Mouse (Mus musculus) CH12.LX (cell line): ENCODE results near the gene Mtif2. TPM values are rescaled to one million over a fixed set of nuclear protein-coding genes. Genes with fewer than 3 reads are reported as not detected.
"Not testable (repeated sequence)": the region's sequence is repeated elsewhere in the genome, so short reads cannot be mapped to it uniquely, and the experiment has no call there.

Experiments
- DNase-seq: peaks from one replicate; pipeline ENCODE4 v3.0.0-alpha.2; 2013; ENCODE audit errors: extremely low read depth
- H3K27ac ChIP-seq: 2 replicates; pipeline ENCODE4 v1.5.1; 2012; ENCODE audit warnings: low read depth, mild to moderate bottlenecking, control low read depth, moderate library complexity; ENCODE audit not compliant: insufficient read depth
- H3K27me3 ChIP-seq: replicated peaks from 2 replicates; pipeline ENCODE3; 2012; ENCODE audit warnings: inconsistent platforms
- H3K36me3 ChIP-seq, 2 experiments: replicated peaks in 1 of 2; 2 replicates each; pipeline versions ENCODE3 to v1.6.1; 2012; ENCODE audit warnings: inconsistent platforms in 1 of 2, low read length in 1 of 2, mild to moderate bottlenecking in 1 of 2, mixed read lengths in 1 of 2, moderate library complexity in 1 of 2; ENCODE audit not compliant: control insufficient read depth in 1 of 2, insufficient read depth in 1 of 2
- H3K4me1 ChIP-seq, 2 experiments: 2 replicates each; pipeline ENCODE4 v1.6.1; 2012; ENCODE audit warnings: inconsistent platforms in 1 of 2, moderate library complexity in 1 of 2; ENCODE audit not compliant: insufficient read depth in 2 of 2, control insufficient read depth in 1 of 2
- H3K4me2 ChIP-seq: 2 replicates; pipeline ENCODE4 v1.6.1; 2012; ENCODE audit warnings: low read depth, mild to moderate bottlenecking, control low read depth; ENCODE audit not compliant: poor library complexity, insufficient read depth, severe bottlenecking
- H3K4me3 ChIP-seq, 3 experiments: fragments of 150-350 bp in 1 of 3; sonication (generic) in 1 of 3; replicated peaks in 1 of 3; 2 replicates each; pipeline versions ENCODE3 to v1.5.1; 2011 to 2012; ENCODE audit warnings: low read depth in 2 of 3, low read length in 2 of 3, mild to moderate bottlenecking in 2 of 3, moderate library complexity in 2 of 3, control low read depth in 1 of 3, improper control_type of control experiment in 1 of 3, inconsistent platforms in 1 of 3, mixed read lengths in 1 of 3; ENCODE audit not compliant: poor library complexity in 1 of 3
- H3K79me2 ChIP-seq: replicated peaks from 2 replicates; pipeline ENCODE4 v1.6.1; 2012; ENCODE audit warnings: mild to moderate bottlenecking, moderate library complexity; ENCODE audit not compliant: control insufficient read depth, poor library complexity, insufficient read depth, severe bottlenecking; ENCODE audit errors: extremely low read depth
- H3K9ac ChIP-seq: 2 replicates; pipeline ENCODE4 v1.6.1; 2012; ENCODE audit warnings: low read depth, mild to moderate bottlenecking, control low read depth, moderate library complexity; ENCODE audit not compliant: insufficient read depth
- H3K9me3 ChIP-seq: replicated peaks from 2 replicates; pipeline ENCODE3; 2012; ENCODE audit warnings: low read length, inconsistent platforms, mixed read lengths
- CHD1 ChIP-seq: IDR thresholded peaks from 2 replicates; pipeline ENCODE4 v1.6.1; 2012; ENCODE audit warnings: low read depth, low read length, improper control_type of control experiment, inconsistent platforms
- E2F4 ChIP-seq: IDR thresholded peaks from 2 replicates; pipeline ENCODE4 v1.6.1; 2011; ENCODE audit warnings: low read depth, low read length, improper control_type of control experiment; ENCODE audit not compliant: insufficient replicate concordance
- ETS1 ChIP-seq: conservative IDR thresholded peaks from 2 replicates; pipeline ENCODE4 v1.6.1; 2012; ENCODE audit warnings: low read depth, mild to moderate bottlenecking, inconsistent platforms, low read length, improper control_type of control experiment, moderate library complexity
- MYC ChIP-seq: IDR thresholded peaks from 2 replicates; pipeline ENCODE4 v1.6.1; 2011; ENCODE audit warnings: low read depth, mild to moderate bottlenecking, improper control_type of control experiment, low read length
- POLR2A ChIP-seq: IDR thresholded peaks from 2 replicates; pipeline ENCODE4 v1.6.1; 2011; ENCODE audit warnings: low read depth, mild to moderate bottlenecking, improper control_type of control experiment, low read length
- SIN3A ChIP-seq: IDR thresholded peaks from 2 replicates; pipeline ENCODE4 v1.6.1; 2012; ENCODE audit warnings: low read length, improper control_type of control experiment, inconsistent platforms
- TBP ChIP-seq: conservative IDR thresholded peaks from 2 replicates; pipeline ENCODE4 v1.6.1; 2011; ENCODE audit warnings: low read depth, low read length, improper control_type of control experiment
- dilution Hi-C: fragments of 300-500 bp; cut with MboI; formaldehyde crosslinking; loops from 2 replicates; pipeline ENCODE4 v1.14.3; 2020; ENCODE audit warnings: low sequenced_read_pairs; ENCODE audit not compliant: extremely low pct_unique_long_range_greater_than_20kb, extremely low pct_ligation_motif_present
- in situ Hi-C: fragments of 300-500 bp; cut with MboI; formaldehyde crosslinking; loops from 3 replicates; pipeline ENCODE4 v1.14.3; 2019; ENCODE audit warnings: low sequenced_read_pairs, low pct_ligation_motif_present, low pct_unique_long_range_greater_than_20kb, mixed read lengths
- polyA plus RNA-seq: library from polyadenylated mRNA; unstranded; fragments of >175 nt; gene quantifications from 2 replicates; pipeline ENCODE4 v1.2.1, GENCODE M21; 2012; ENCODE audit warnings: low read depth; ENCODE audit not compliant: insufficient read length
- total RNA-seq, 2 experiments: library from RNA; depleted of rRNA; stranded (reverse); fragments of 300-350 nt in 1 of 2; fragments of >200 nt in 1 of 2; gene quantifications; 2 replicates each; pipeline ENCODE4 v1.2.3; 2012 to 2014

The Mtif2 gene
- total and polyA plus RNA-seq, 3 experiments = 38.3 to 68.9 (median 41.7) TPM

- Histone ChIP-seq H3K4me2 (peak overlapping the region; percentile 99), H3K79me2 (peaks cover 35% of the 10 kb centered on the region), H3K27ac (peak overlapping the region; percentile 24; the same call in 1 of the 2 replicates), H3K4me3 (peak overlapping the region; percentile 73 to 91 (median 81)), H3K4me1 (peaks cover 4 to 42% of the 10 kb centered on the region in 2 experiments; a peak in 3 of 4 replicates), H3K36me3 (peaks cover 32 to 44% of the 10 kb centered on the region in 2 experiments), H3K9ac (peak overlapping the region; percentile 98)
- dilution Hi-C loops, DNase-seq, H3K9me3 ChIP-seq, H3K27me3 ChIP-seq: not testable (repeated sequence)
- peak; percentile 4 for TF ChIP-seq SIN3A
- 0 out of 2 replicates have a peak, but pooled peaks have one; percentile 33 for TF ChIP-seq TBP
- TF ChIP-seq CHD1 = 0 out of 2 replicates have a peak, but pooled peaks have one; percentile 1
- 0 out of 2 replicates have a peak, but pooled peaks have one; percentile 10 for TF ChIP-seq POLR2A
- TF ChIP-seq MYC = 0 out of 2 replicates have a peak, but pooled peaks have one; percentile 19
- in situ Hi-C loops = loop anchor here (5.0 to 25.0 kb wide), 3 partner anchors 146 to 339 kb away; partner anchors contain the start of gene Rtn4
Measured at GRCm38 (mm10) chr11:29546297-29546696, 20.1 kb downstream of the Mtif2 start.

- in situ Hi-C loops (loop anchor here (5.0 to 25.0 kb wide), 3 partner anchors 146 to 338 kb away; partner anchors contain the start of gene Rtn4), dilution Hi-C loops (no loop called here)
- peaks cover 35% of the 10 kb centered on the region for H3K79me2 ChIP-seq
- no peak for DNase-seq
- peak overlapping the region; percentile 98 for H3K9ac ChIP-seq
- H3K4me2 ChIP-seq = peak overlapping the region; percentile 99
- TF ChIP-seq MYC (0 out of 2 replicates have a peak, but pooled peaks have one; percentile 3), E2F4 (no peak), CHD1 (peak; percentile 12; the same call in 1 of the 2 replicates), SIN3A (peak; percentile 19)
- TF ChIP-seq, all 38 proteins: peak for 3
- Histone ChIP-seq H3K36me3 (peaks cover 28 to 40% of the 10 kb centered on the region in 2 experiments), H3K9me3 (no peaks in the 10 kb centered on the region), H3K4me1 (peaks cover 4 to 45% of the 10 kb centered on the region in 2 experiments; a peak in 3 of 4 replicates), H3K4me3 (peak overlapping the region; percentile 73 to 91 (median 81)), H3K27me3 (no peaks in the 10 kb centered on the region), H3K27ac (peak overlapping the region; percentile 24; the same call in 1 of the 2 replicates)
Measured at GRCm38 (mm10) chr11:29546762-29547161, 20.6 kb downstream of the Mtif2 start.

GRCm38 (mm10) chr11:29547249-29547751, 21.1 kb downstream of the Mtif2 start:
- H3K9ac ChIP-seq = peak overlapping the region; percentile 98
- H3K79me2 ChIP-seq = peaks cover 35% of the 10 kb centered on the region
- dilution Hi-C loops = no loop called here
- no peak for DNase-seq
- in situ Hi-C loops = loop anchor here (5.0 to 25.0 kb wide), 3 partner anchors 145 to 338 kb away; partner anchors contain the start of gene Rtn4
- H3K4me1 ChIP-seq = peaks cover 4 to 45% of the 10 kb centered on the region in 2 experiments; a peak in 3 of 4 replicates
- peaks cover 26 to 37% of the 10 kb centered on the region in 2 experiments for H3K36me3 ChIP-seq
- peak overlapping the region; percentile 91 for H3K27ac ChIP-seq
- no peak for TF ChIP-seq ETS1
- peak; percentile 41; the same call in 1 of the 2 replicates for TF ChIP-seq CHD1
- no peak overlapping the region for H3K4me2 ChIP-seq
- no peaks in the 10 kb centered on the region for H3K27me3 ChIP-seq
- no peaks in the 10 kb centered on the region for H3K9me3 ChIP-seq
- peak overlapping the region; percentile 73 to 91 (median 81) for H3K4me3 ChIP-seq
